Mouse (Mus musculus) brain, adult 10 weeks (tissue): ENCODE data around the gene Stx16. TPM values are rescaled to one million over a fixed set of nuclear protein-coding genes. Genes with fewer than 3 reads are reported as not detected.

Source experiments
- polyA plus RNA-seq: library from polyadenylated mRNA; stranded (reverse); fragments of 350-450 nt; fragmentation: Illumina TruSeq; extraction: RNeasy Lipid Tissue Mini Kit (QIAGEN cat#74804); gene quantifications from one replicate; pipeline ENCODE4 v1.2.3, GENCODE M21; 2015; ENCODE audit warnings: low read depth, low replicate concordance

The Stx16 gene
- 53.3 TPM for polyA plus RNA-seq

GRCm38 (mm10) chr2:174075673-174076432 is at the start of gene Stx16:
Gene Stx16 (plus strand): TSS chr2:174076308.

DNA sequence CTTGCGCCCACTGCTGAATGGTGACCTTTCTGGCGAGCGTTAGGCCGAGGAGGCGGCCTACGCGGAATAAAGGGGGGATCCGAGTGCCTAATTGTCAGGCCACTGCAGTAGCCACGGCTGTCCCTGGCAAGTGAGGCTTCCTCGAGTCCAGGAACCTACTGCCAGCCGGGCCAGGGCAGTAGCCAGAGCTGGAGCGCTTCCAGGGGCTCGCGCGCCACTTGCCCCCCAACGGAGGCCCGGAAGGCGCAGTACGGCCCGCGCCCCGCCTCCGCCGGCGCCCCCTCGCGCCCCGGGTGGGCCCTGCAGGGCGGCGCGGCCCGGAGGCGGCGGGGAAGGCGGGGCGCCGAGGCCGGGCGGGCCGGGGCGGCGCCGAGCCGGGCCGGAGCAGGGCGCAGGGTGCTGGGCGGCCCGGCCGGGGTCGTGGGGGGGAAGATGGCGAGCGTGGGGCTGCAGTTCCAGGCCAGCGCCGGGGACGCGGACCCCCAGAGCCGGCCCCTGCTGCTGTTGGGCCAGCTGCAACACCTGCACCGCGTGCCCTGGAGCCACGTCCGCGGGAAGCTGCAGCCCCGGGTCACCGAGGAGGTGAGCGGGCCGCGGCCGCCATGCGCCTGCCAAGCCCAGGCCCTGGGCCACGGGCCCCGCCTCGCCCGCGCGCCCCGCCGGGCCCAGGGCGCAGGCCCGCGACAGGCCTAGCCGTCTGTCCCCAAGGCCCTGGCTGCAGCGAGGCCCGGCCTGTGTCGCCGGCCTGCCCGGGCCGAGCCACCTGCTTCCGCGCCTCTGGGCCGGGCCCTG is 34.1 kb downstream of the Stx16 start, which contains the start of gene Npepl1:
Npepl1 (plus strand) TSS at position 359 of the 792 bp plus-strand sequence.

Other genes with a start within 250 kb of the Stx16 start
- 17.4 TPM for gene Npepl1, start 34.0 kb downstream of the Stx16 start, polyA plus RNA-seq
- 1,859 TPM for gene Gnas, start 208.0 kb downstream of the Stx16 start, polyA plus RNA-seq